Mouse (Mus musculus) adrenal gland, postnatal 36 days (tissue): ENCODE results near the gene Kcna10. TPM values are rescaled to one million over a fixed set of nuclear protein-coding genes. Genes with fewer than 3 reads are reported as not detected.

Experiments used
- DNase-seq, 2 experiments: peaks; one replicate each; pipeline ENCODE4 v3.0.0; 2021; ENCODE audit warnings: mixed read lengths in 1 of 2
- total RNA-seq, 2 experiments: library from RNA; stranded (reverse); gene quantifications; 2 replicates each; pipeline ENCODE4 v1.2.3; 2021

Gene Kcna10
- total RNA-seq, 2 experiments from 2014 or later, result not detected

- no peak for DNase-seq
Measured at GRCm38 (mm10) chr3:107204413-107204812, 21.6 kb downstream of the Kcna10 start.

GRCm38 (mm10) chr3:107205170-107205569 lies 22.3 kb downstream of the Kcna10 start:
- DNase-seq, result no peak

GRCm38 (mm10) chr3:107205994-107206393 lies 23.1 kb downstream of the Kcna10 start:
- peak; percentile 68 to 80 for DNase-seq

GRCm38 (mm10) chr3:107206490-107207150 lies 23.8 kb downstream of the Kcna10 start:
- DNase-seq, result no peak

GRCm38 (mm10) chr3:107207625-107208253 lies 24.9 kb downstream of the Kcna10 start:
- DNase-seq, result no peak

- DNase-seq, result no peak
Measured at GRCm38 (mm10) chr3:107214606-107215005, 31.8 kb downstream of the Kcna10 start.

GRCm38 (mm10) chr3:107216400-107217100 lies 33.7 kb downstream of the Kcna10 start:
- no peak for DNase-seq

GRCm38 (mm10) chr3:107217101-107217480 lies 34.2 kb downstream of the Kcna10 start:
- DNase-seq, result no peak

- no peak for DNase-seq
Measured at GRCm38 (mm10) chr3:107218572-107218971, 35.7 kb downstream of the Kcna10 start.

- DNase-seq, result no peak
Measured at GRCm38 (mm10) chr3:107221608-107222007, 38.8 kb downstream of the Kcna10 start, which contains the start of gene Cym. Gene Cym, minus strand, starts transcription at chr3:107221732.

GRCm38 (mm10) chr3:107223230-107223629 lies 40.4 kb downstream of the Kcna10 start:
- DNase-seq, result no peak

GRCm38 (mm10) chr3:107225820-107226219 lies 43.0 kb downstream of the Kcna10 start:
- no peak for DNase-seq

GRCm38 (mm10) chr3:107229221-107229620 lies 46.4 kb downstream of the Kcna10 start:
- DNase-seq, result no peak

GRCm38 (mm10) chr3:107229822-107230221 lies 47.0 kb downstream of the Kcna10 start:
- peak in 1 of 2 experiments; percentile 25 for DNase-seq

- no peak for DNase-seq
Measured at GRCm38 (mm10) chr3:107230527-107230926, 47.7 kb downstream of the Kcna10 start, which contains the start of gene A630076J17Rik. Gene A630076J17Rik, plus strand, starts transcription at chr3:107230614.

GRCm38 (mm10) chr3:107231202-107231601 lies 48.3 kb downstream of the Kcna10 start:
- DNase-seq, result no peak

GRCm38 (mm10) chr3:107233351-107233813 lies 50.5 kb downstream of the Kcna10 start:
- DNase-seq, result peak; percentile 78 to 81

GRCm38 (mm10) chr3:107233945-107234344 lies 51.1 kb downstream of the Kcna10 start:
- DNase-seq, result no peak

GRCm38 (mm10) chr3:107238051-107238450 lies 55.2 kb downstream of the Kcna10 start:
- no peak for DNase-seq

GRCm38 (mm10) chr3:107238471-107238980 lies 55.7 kb downstream of the Kcna10 start:
- DNase-seq, result no peak

GRCm38 (mm10) chr3:107239607-107240006 lies 56.8 kb downstream of the Kcna10 start, which contains the start of gene Prok1:
Gene Prok1, minus strand, starts transcription at chr3:107239707.
- no peak for DNase-seq

GRCm38 (mm10) chr3:107241389-107242094 lies 58.7 kb downstream of the Kcna10 start:
- DNase-seq, result no peak
